Mouse (Mus musculus): ENCODE measurements around the gene Chd2.

DNA sequence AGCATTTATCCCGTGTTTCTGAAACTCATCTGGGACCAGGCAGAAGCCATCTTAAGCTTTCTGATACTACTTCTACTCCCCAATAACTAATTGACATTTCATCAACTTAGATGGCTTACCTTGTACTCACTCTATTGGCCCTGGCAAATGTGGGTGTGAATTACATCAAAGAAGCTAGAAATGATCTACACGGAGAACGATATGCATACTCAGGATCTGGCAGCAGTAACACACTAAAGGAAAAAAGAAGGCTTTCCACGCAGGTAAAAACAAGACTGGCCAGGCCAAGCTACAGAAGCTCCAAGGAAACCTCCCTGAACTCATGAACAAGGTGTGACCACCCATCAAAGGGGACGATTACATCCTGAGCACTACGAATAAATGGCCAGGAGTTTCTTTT lies 12.4 kb downstream of the Chd2 start:
- TF ChIP-seq USF1 (IDR thresholded peaks at IDR 0.05; ENCODE audit: low read depth) (no peak), CTCF (IDR thresholded peaks at IDR 0.05; ENCODE audit: control insufficient read depth, insufficient read depth, insufficient read length) (no peak), MYOD1 (IDR thresholded peaks at IDR 0.05; ENCODE audit: control insufficient read depth, insufficient read length, low read depth) (no peak), MAX (IDR thresholded peaks at IDR 0.05) (no peak), CEBPB (IDR thresholded peaks at IDR 0.05; ENCODE audit: low read depth) (no peak), MYOG (IDR thresholded peaks at IDR 0.05; ENCODE audit: control insufficient read depth, extremely low read depth, insufficient read length) (no peak)
